Mouse (Mus musculus): ENCODE measurements around the gene 0610037L13Rik. TPM values are rescaled to one million over a fixed set of nuclear protein-coding genes. Genes with fewer than 3 reads are reported as not detected.

The 0610037L13Rik gene
- 104 and 117 TPM in 2 replicates for polyA plus RNA-seq (2016; fragmentation: Nextera tagmentation; extraction: Ambion mirVana)

DNA sequence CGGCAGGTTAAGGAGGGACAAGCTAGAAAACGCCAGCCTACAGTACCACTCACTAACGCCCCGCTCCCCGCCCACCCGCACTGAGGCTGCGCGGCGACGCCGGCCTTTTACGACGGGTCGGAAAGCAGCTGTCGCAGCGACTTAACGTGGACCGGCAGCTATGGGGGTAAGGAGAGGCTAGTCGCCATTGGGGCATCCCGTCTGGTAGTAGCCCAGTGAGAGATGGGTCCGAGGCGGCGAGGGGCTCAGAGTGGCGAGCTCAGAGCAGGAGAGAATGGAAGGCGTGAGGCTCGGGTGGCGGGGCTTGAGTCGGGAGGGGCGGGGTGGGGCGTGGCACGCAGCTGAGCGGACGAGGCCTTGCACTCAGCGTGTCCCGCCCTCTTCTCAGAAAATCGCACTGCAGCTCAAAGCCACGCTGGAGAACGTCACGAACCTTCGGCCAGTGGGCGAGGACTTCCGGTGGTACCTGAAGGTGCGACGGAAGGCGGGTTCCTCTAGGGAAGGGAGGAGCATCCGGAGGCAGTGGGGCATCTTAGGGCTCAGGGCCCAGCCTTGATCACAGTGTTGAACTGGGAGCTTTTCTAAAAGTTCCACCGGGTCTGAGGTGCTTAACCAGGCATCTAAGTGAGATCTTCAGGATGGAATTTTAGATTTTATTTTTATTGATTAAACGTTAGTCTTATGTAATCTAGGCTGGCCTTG lies at the start of gene 0610037L13Rik:
Gene 0610037L13Rik (plus strand): TSS at position 83 of the 702 bp plus-strand sequence.
- under 1% methylated on average over 48 of the region's 48 CpGs for WGBS
- peaks cover 74% of the 10 kb centered on the region for H3K36me3 ChIP-seq

DNA sequence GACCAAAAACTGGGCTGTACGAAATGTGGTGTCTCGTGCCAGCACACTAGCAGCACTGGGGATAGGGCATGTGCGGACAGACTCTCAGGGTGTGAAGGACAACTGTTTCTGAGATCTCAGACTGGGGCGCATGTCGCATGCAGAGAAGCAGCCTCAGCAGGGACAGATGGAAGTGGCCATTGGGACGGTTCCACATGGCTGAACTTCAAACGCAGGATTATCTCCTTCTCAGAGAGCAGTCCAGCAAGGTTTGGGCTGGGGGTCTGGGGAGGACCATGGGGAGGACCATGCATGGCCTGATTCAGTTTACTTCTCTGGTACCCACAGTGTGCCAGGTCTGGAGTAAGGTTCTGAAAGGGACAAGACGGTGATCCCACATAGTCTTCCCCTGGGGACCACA lies 45.9 kb upstream of the 0610037L13Rik start:
- H3K27me3 ChIP-seq (ENCODE audit: low read depth, poor library complexity, severe bottlenecking) = peaks cover 28% of the 10 kb centered on the region

More for the DNA sequence above, at the start of gene 0610037L13Rik:
- peaks cover 17% of the 10 kb centered on the region for H3K4me1 ChIP-seq
- DNase-seq (ENCODE audit: low spot score) = peak; percentile 97
- H3K9me3 ChIP-seq (replicated peaks) = no peaks in the 10 kb centered on the region
- peak within 1 kb of the TSS; percentile 68 for H3K4me3 ChIP-seq
- H3K27ac ChIP-seq = peak within 1 kb of the TSS; percentile 83
- H3K27me3 ChIP-seq (ENCODE audit: low read depth, poor library complexity, severe bottlenecking) = no peaks in the 10 kb centered on the region

DNA sequence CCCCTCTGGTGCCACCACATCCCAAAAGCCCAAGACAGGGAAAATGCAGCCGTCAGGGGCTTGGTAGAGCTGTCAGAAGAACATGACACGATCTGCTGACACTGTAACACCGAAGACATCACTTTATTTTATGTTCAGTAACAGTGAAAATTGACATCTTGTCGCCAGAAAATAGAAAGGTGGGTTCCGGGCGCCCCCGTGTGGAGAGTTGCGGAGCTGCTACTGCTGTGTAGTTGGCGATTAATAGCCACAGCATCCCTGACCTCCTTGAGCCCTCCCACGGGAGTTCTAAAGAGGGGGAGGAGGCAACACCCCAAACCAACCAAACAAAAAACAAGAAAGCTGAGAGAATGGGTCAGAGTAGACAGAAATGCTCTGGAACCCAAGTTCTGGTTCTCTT lies 44.6 kb upstream of the 0610037L13Rik start:
- H3K36me3 ChIP-seq = peaks cover 13% of the 10 kb centered on the region
- peaks cover 10% of the 10 kb centered on the region for H3K4me1 ChIP-seq
- H3K4me3 ChIP-seq = no peak overlapping the region
- no peaks in the 10 kb centered on the region for H3K9me3 ChIP-seq (replicated peaks)
- no peak overlapping the region for H3K27ac ChIP-seq
- peaks cover 28% of the 10 kb centered on the region for H3K27me3 ChIP-seq (ENCODE audit: low read depth, poor library complexity, severe bottlenecking)
- 6% methylated on average over 10 of the region's 10 CpGs for WGBS
- DNase-seq (ENCODE audit: low spot score) = peak; percentile 92

More for the DNA sequence above, 45.9 kb upstream of the 0610037L13Rik start:
- Histone ChIP-seq H3K36me3 (peaks cover 13% of the 10 kb centered on the region), H3K4me3 (no peak overlapping the region), H3K27ac (no peak overlapping the region), H3K9me3 (replicated peaks) (no peaks in the 10 kb centered on the region), H3K4me1 (peaks cover 10% of the 10 kb centered on the region)
- 89% methylated on average over 8 of the region's 8 CpGs for WGBS
- no peak for DNase-seq (ENCODE audit: low spot score)

DNA sequence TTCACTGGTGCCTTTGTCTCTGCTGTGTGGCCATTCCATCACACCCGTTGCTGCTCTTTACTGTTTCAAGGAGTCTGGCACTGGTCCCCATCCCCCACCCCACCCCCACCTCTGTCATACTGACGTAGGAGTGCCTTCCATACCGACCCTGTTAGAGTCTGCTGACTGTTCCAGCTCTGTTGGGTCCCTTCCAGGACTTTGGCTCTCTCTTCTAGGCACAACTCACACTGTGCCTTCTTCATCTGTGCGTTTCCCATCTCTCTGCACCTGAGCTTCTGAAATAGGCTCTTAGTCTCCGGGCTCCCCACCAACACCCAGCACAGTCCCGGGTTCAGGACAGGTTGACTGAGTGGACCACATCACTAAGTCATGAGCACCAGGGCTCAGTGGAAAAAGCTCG lies 42.8 kb upstream of the 0610037L13Rik start:
- DNase-seq (ENCODE audit: low spot score) = no peak
- Histone ChIP-seq H3K9me3 (replicated peaks) (no peaks in the 10 kb centered on the region), H3K4me3 (no peak overlapping the region), H3K27ac (no peak overlapping the region), H3K27me3 (ENCODE audit: low read depth, poor library complexity, severe bottlenecking) (peaks cover 28% of the 10 kb centered on the region), H3K36me3 (peaks cover 17% of the 10 kb centered on the region), H3K4me1 (peaks cover 14% of the 10 kb centered on the region)
- 73% methylated on average over 7 of the region's 7 CpGs for WGBS

DNA sequence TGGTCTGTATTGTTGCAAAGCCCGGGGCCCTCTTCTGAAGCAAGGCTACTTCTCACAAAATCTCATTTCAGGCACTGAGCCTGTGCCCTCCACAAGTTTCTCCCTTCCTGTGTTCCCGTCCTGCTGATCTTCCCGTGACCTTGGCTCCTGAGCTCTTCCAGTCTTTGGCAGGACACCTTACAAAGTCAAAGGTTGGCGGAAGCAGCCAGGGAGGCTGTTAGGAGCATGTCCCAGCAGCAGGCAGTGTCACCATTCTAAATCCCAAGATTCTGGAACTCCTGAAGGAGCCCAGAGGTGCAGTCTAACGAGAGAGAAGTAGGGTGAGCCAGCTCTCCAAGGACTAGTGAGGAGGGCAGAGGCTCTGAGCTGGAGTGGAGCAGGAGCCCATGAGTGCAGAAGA lies 41.1 kb upstream of the 0610037L13Rik start:
- DNase-seq (ENCODE audit: low spot score) = no peak
- Histone ChIP-seq H3K36me3 (peaks cover 13% of the 10 kb centered on the region), H3K27ac (no peak overlapping the region), H3K9me3 (replicated peaks) (no peaks in the 10 kb centered on the region), H3K4me3 (no peak overlapping the region), H3K4me1 (peaks cover 14% of the 10 kb centered on the region), H3K27me3 (ENCODE audit: low read depth, poor library complexity, severe bottlenecking) (peaks cover 28% of the 10 kb centered on the region)
- 88% methylated on average over 5 of the region's 5 CpGs for WGBS

DNA sequence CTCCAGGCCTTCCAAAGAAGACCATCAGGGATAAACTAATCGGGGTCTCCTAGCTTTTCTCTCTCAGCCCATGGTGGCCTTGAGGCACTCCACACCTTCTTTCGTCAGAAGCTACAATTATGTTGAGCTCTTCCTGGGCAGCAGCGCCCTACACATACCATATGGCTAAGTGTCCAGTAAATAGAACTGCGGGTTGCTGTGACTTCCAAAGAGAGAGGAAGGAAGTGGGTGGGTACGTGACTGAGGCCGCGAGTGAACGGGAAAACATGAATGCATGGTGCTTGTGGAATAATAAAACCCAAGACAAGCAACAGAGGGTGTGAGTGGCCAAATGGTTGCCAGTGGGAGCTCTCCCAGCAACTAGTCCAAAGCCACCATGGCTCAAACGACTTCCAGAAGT lies 40.0 kb upstream of the 0610037L13Rik start:
- no peaks in the 10 kb centered on the region for H3K9me3 ChIP-seq (replicated peaks)
- WGBS = 81% methylated on average over 9 of the region's 9 CpGs
- peaks cover 21% of the 10 kb centered on the region for H3K36me3 ChIP-seq
- H3K27ac ChIP-seq = no peak overlapping the region
- DNase-seq (ENCODE audit: low spot score) = no peak
- H3K4me3 ChIP-seq = no peak overlapping the region
- peaks cover 14% of the 10 kb centered on the region for H3K4me1 ChIP-seq
- peaks cover 28% of the 10 kb centered on the region for H3K27me3 ChIP-seq (ENCODE audit: low read depth, poor library complexity, severe bottlenecking)

DNA sequence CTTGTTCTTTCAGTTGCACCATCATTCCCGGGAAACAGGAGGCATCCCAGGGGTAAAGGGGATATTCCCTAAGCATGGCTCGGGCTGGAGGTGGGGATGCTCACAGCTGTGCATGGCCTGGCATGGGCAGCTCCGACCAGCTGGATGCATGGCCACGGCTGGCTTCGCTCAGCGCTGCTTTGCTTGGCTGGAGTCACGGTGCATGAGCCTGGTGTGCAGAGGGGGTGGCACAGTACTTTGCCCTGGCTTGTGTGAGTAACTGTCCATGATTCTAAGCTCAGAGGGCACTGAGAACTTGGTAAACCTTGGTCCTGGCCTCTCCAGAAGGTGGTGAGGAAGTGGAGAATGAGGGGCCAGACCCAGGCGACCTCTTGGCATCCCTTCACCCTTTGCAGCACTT lies 39.5 kb upstream of the 0610037L13Rik start:
- peaks cover 25% of the 10 kb centered on the region for H3K36me3 ChIP-seq

DNA sequence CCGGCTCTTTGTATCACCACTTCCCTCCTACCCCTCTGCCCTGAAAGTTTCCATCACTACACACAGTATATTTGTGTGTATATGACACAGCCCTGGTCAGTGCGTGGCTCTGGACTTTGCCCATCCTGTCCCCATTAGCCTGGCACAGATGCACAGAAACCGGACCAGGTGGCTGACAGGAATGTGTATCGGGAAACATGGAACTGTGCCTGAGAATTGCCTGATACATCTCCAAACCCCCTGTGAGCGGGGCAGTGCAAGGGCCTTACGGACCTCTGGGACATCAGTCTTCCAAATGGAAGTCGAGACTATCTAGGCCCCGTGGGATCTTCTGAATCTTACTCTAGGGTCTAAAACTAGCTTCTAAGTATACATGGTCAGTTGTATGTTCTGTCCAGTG lies 36.3 kb upstream of the 0610037L13Rik start:
- H3K27me3 ChIP-seq (ENCODE audit: low read depth, poor library complexity, severe bottlenecking) = no peaks in the 10 kb centered on the region
- 95% methylated on average over 8 of the region's 8 CpGs for whole genome bisulfite sequencing
- no peak overlapping the region for H3K27ac ChIP-seq
- no peak overlapping the region for H3K4me3 ChIP-seq
- peaks cover 4% of the 10 kb centered on the region for H3K4me1 ChIP-seq
- no peak for DNase-seq (ENCODE audit: low spot score)
- H3K36me3 ChIP-seq = peaks cover 42% of the 10 kb centered on the region
- H3K9me3 ChIP-seq (replicated peaks) = no peaks in the 10 kb centered on the region

More for the DNA sequence above, 39.5 kb upstream of the 0610037L13Rik start:
- DNase-seq (ENCODE audit: low spot score) = no peak
- WGBS = 85% methylated on average over 8 of the region's 8 CpGs
- Histone ChIP-seq H3K4me3 (no peak overlapping the region), H3K27ac (no peak overlapping the region), H3K9me3 (replicated peaks) (no peaks in the 10 kb centered on the region), H3K4me1 (peaks cover 13% of the 10 kb centered on the region), H3K27me3 (ENCODE audit: low read depth, poor library complexity, severe bottlenecking) (peaks cover 27% of the 10 kb centered on the region)

DNA sequence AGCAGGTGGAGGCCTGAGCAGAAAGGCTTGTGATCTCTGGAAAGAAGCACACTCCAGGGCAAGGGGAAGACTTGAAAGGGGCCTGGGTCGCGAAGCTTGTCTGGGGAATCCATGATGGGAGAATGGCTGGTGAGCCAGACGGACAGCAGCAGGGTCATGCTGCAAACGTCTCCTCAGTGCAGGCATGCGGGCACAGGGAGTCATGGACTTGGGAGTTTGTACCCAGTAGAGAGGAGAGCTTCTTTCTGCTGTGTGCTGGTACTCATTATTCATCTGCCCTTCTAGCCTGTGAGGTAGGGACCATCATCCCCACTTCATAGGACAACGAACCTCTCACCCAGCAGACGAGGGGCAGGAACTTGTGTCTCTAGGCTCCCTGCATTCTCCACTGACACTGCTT lies 35.8 kb upstream of the 0610037L13Rik start:
- H3K36me3 ChIP-seq = peaks cover 47% of the 10 kb centered on the region
- H3K27me3 ChIP-seq (ENCODE audit: low read depth, poor library complexity, severe bottlenecking) = no peaks in the 10 kb centered on the region
- 85% methylated on average over 7 of the region's 7 CpGs for WGBS
- H3K9me3 ChIP-seq (replicated peaks) = no peaks in the 10 kb centered on the region
- H3K4me1 ChIP-seq = peaks cover 4% of the 10 kb centered on the region; the same call in 1 of the 2 replicates
- no peak overlapping the region for H3K27ac ChIP-seq
- no peak for DNase-seq (ENCODE audit: low spot score)
- no peak overlapping the region for H3K4me3 ChIP-seq

DNA sequence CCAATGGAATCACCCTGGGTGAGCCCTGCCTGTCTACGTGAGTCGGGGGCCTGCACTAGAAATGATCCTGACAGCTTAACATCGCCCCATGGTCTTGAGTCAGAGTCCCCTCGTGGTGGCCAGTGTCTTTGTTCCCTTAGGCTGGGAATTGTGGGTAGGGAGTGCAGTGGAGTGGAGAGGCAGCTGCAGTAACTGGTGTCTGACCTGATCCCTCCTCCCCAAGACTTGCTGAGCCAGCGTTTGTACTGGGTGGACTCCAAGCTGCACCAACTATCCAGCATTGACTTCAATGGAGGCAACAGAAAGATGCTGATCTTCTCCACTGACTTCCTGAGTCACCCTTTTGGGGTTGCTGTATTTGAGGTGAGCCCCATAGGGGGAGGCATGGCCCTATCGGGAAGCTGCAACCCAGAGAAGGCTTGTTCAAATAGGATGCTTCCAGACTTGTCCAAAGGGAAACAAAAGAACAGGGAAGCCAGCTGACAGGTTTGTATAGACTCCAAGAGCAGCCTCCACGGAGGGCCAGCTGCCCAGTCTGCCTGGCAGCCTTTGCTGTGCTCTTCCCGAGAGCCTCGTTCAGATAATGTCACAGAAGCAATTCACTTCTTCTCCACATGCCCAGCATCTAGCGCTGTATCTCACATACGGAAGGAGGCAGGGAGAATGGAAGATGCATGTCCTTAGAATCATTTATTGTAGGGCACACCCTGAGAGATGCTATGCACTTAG lies 32.5 kb upstream of the 0610037L13Rik start:
- no peak for DNase-seq (ENCODE audit: low spot score)
- no peaks in the 10 kb centered on the region for H3K4me1 ChIP-seq
- H3K4me3 ChIP-seq = no peak overlapping the region
- H3K9me3 ChIP-seq (replicated peaks) = no peaks in the 10 kb centered on the region
- no peaks in the 10 kb centered on the region for H3K27me3 ChIP-seq (ENCODE audit: low read depth, poor library complexity, severe bottlenecking)
- WGBS = 85% methylated on average over 11 of the region's 11 CpGs
- H3K27ac ChIP-seq = no peak overlapping the region
- H3K36me3 ChIP-seq = peaks cover 70% of the 10 kb centered on the region

DNA sequence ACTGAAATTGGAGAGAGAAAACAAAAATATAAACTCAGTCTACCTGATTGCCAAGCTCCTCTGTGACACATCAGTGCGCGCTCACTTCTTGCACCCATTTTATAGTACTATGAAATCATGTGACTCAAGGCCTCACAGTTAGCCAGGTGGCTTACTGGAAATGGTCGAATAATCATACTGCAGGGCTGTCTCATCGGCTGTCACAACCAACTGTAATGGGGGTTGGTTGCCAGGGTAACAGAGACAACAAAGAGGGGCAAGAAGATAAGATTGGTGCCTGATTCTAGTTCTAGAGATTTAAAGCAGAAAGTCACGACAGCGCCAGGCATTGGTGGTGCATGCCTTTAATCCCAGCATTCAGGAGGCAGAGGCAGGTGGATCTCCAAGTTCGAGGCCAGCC lies 30.6 kb upstream of the 0610037L13Rik start:
- H3K4me3 ChIP-seq = no peak overlapping the region
- no peak for DNase-seq (ENCODE audit: low spot score)
- H3K27me3 ChIP-seq (ENCODE audit: low read depth, poor library complexity, severe bottlenecking) = no peaks in the 10 kb centered on the region
- peaks cover 74% of the 10 kb centered on the region for H3K36me3 ChIP-seq
- H3K27ac ChIP-seq = no peak overlapping the region
- 93% methylated on average over 7 of the region's 7 CpGs for WGBS
- H3K9me3 ChIP-seq (replicated peaks) = no peaks in the 10 kb centered on the region
- H3K4me1 ChIP-seq = no peaks in the 10 kb centered on the region

DNA sequence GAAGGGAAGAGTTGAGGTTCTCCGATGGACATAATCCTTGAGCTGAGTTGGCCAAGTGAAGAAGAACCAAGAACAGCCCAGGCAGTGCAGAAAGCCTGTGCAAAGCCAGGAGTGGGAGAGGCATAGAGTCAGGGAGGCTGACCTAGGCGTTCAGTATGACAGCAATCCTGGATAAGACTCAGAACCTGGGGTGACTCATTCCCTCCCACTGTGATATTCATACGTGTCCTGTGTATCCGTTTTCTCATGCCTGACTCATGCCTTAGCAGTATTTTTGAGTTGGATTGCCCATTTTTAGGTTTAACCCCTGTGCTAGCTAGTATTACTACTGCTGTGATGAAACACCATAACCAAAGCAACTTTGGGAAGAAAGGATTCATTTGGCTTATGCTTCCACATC lies 24.7 kb upstream of the 0610037L13Rik start:
- WGBS = 88% methylated on average over 4 of the region's 4 CpGs

More for the DNA sequence above, 24.7 kb upstream of the 0610037L13Rik start:
- H3K36me3 ChIP-seq = peaks cover 39% of the 10 kb centered on the region
- H3K4me3 ChIP-seq = no peak overlapping the region
- H3K4me1 ChIP-seq = no peaks in the 10 kb centered on the region
- no peak for DNase-seq (ENCODE audit: low spot score)
- no peak overlapping the region for H3K27ac ChIP-seq
- H3K9me3 ChIP-seq (replicated peaks) = no peaks in the 10 kb centered on the region
- no peaks in the 10 kb centered on the region for H3K27me3 ChIP-seq (ENCODE audit: low read depth, poor library complexity, severe bottlenecking)

Data from limb, embryonic 10.5 days (tissue).